Mouse (Mus musculus): ENCODE measurements at regions not wholly inside any gene's neighbourhood (a gene's known extent, or its start where the extent isn't known, plus 50 kb on each side); places are given as distances from the start of the nearest gene placed in this dataset.

- CTCF ChIA-PET, result interaction anchor here in 1 of 4 experiments (0.9 kb wide), 1 partner anchor 1171 kb away, joined by 3 read pairs; no protein-coding TSS in a partner anchor
- POLR2A ChIA-PET, result interaction anchor here in 1 of 4 experiments (0.7 kb wide), 1 partner anchor 32 kb away, joined by 5 read pairs; no protein-coding TSS in a partner anchor
Observed at GRCm38 (mm10) chr1:153962161-153962720, 62.2 kb upstream of the Teddm2 start.

GRCm38 (mm10) chr1:153963744-153964342, 63.8 kb upstream of the Teddm2 start:
- ChIA-PET POLR2A (no interaction called here), CTCF (no interaction called here)

- CTCF ChIA-PET, result no interaction called here
- POLR2A ChIA-PET, result interaction anchor here in 2 of 4 experiments (1.1 to 1.5 kb wide), 2 partner anchors 69 kb away, joined by 4 to 5 read pairs; partner anchors contain the start of genes Teddm2 (in 2 of the 2) and Glul (in 1 of the 2)
Observed at GRCm38 (mm10) chr1:153969401-153969800, 69.4 kb upstream of the Teddm2 start.

GRCm38 (mm10) chr1:153974300-153974699, 74.3 kb upstream of the Teddm2 start:
- CTCF ChIA-PET, result no interaction called here
- POLR2A ChIA-PET, result no interaction called here

DNA sequence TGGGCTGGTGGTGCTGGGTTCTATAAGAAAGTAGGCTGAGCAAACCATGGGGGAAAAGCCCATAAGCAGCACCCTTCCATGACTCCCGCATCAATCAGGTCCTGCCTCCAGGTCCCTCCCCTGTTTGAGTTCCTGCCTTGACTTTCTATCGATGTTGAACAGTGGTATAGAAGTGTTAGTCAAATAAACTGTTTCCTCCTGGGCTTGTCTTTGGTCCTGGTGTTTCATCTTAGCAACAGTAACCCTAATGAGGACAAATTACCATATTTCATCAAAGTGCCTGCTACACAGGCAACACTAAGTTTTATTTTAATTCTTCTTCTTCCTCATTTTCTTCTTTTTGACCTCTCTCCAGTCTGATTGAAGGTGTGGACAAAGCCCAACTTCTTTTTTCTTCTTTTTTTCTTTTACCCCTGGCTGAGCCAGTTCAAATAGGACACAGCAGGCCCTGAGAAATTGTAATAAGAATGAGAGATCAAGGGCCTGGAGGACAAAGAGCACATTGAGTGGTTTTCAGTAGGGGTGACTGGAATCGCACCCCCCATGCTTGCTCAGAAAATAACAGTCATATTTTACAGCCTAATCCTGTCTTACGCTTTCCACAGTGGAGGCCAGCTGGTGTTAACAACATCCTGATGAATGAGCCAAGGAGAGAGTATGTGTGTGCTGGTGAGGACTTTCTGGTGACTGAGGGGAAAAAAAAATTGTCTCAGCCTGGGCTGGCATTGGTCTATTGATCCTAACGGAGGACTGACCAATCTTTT, 78.1 kb upstream of the Teddm2 start:
- ChIA-PET POLR2A (no interaction called here), CTCF (no interaction called here)

- ChIA-PET POLR2A (no interaction called here), CTCF (no interaction called here)
Observed at GRCm38 (mm10) chr1:153980886-153981285, 80.9 kb upstream of the Teddm2 start.

DNA sequence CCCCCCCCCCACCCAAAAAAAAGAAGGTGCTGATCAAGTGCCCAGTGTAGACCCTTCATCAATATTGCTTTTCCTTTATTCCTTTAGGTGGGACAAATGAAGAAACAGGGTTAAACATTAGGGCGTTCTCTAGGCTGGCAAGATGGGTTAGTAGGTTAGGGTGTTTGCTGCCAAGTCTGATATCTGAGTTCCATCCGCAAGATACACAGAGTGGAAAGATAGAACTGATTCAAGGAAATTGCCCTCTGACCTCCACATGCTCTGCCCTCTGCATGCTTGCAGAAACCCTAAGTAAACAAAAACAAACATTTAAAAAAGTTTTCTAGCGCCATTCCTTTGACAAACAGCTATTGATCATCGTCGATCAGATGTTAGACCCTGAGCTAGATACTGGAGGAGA, 85.6 kb upstream of the Teddm2 start:
- POLR2A ChIA-PET, result no interaction called here
- CTCF ChIA-PET, result no interaction called here

GRCm38 (mm10) chr1:153986632-153987031, 86.6 kb upstream of the Teddm2 start:
- ChIA-PET CTCF (interaction anchor here in 1 of 4 experiments (0.6 kb wide), 1 partner anchor 234 kb away, joined by 4 read pairs; no protein-coding TSS in a partner anchor), POLR2A (no interaction called here)

DNA sequence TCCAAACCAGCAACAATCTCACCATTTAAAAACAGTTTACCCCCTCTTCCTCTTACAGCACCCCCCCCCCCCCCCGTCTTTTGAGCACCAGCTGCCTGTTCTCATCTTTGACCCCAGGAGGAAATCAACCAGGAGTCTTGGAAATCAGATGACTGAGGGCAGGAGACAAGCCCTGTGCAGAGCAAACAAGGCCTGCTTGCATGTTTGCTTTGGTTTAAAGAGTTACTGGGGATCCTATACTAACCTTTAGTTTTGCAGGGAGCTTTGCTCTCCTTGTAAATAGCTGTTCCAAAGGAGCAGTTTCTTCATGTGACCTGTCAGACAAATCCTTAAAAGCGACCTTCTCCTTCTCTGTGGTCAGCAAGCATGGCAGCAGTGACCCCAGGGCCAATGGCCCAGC, 88.3 kb upstream of the Teddm2 start:
- CTCF ChIA-PET, result interaction anchor here in 1 of 4 experiments (0.6 kb wide), 1 partner anchor 9 kb away, joined by 3 read pairs; no protein-coding TSS in a partner anchor
- POLR2A ChIA-PET, result no interaction called here

- ChIA-PET POLR2A (interaction anchor here in 1 of 4 experiments (0.5 kb wide), 1 partner anchor 177 kb away, joined by 3 read pairs; no protein-coding TSS in a partner anchor), CTCF (no interaction called here)
Observed at GRCm38 (mm10) chr1:153990651-153991435, 90.8 kb upstream of the Teddm2 start.

- CTCF ChIA-PET, result no interaction called here
Observed at GRCm38 (mm10) chr1:153992466-153992865, 92.4 kb upstream of the Teddm2 start.

DNA sequence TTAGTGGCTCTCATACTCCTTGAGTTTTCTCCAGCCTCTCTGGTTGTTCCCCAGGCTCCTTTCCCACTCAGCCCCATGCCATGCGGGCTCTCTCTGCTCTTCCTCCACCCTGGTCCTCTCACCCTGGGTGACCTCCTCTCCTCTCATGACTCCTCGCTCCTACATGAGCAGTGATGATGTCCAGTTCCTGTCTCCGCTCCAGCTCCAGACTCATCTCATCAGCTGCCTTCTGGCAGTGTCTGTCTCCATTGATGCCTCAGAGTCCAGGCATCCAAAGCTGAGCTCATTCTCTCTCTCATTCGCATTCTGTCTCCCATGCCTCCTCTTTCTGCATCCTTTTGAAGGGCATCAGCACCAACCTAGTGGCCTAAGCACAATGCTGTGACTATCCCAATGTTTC, 94.8 kb upstream of the Teddm2 start:
- CTCF ChIA-PET, result no interaction called here
- POLR2A ChIA-PET, result interaction anchor here in 2 of 4 experiments (0.6 to 0.7 kb wide), 2 partner anchors 95 to 206 kb away, joined by 4 read pairs; partner anchors contain the start of gene Zfp648 (in 1 of the 2)

More at GRCm38 (mm10) chr1:153992466-153992865, 92.4 kb upstream of the Teddm2 start:
- POLR2A ChIA-PET, result no interaction called here

DNA sequence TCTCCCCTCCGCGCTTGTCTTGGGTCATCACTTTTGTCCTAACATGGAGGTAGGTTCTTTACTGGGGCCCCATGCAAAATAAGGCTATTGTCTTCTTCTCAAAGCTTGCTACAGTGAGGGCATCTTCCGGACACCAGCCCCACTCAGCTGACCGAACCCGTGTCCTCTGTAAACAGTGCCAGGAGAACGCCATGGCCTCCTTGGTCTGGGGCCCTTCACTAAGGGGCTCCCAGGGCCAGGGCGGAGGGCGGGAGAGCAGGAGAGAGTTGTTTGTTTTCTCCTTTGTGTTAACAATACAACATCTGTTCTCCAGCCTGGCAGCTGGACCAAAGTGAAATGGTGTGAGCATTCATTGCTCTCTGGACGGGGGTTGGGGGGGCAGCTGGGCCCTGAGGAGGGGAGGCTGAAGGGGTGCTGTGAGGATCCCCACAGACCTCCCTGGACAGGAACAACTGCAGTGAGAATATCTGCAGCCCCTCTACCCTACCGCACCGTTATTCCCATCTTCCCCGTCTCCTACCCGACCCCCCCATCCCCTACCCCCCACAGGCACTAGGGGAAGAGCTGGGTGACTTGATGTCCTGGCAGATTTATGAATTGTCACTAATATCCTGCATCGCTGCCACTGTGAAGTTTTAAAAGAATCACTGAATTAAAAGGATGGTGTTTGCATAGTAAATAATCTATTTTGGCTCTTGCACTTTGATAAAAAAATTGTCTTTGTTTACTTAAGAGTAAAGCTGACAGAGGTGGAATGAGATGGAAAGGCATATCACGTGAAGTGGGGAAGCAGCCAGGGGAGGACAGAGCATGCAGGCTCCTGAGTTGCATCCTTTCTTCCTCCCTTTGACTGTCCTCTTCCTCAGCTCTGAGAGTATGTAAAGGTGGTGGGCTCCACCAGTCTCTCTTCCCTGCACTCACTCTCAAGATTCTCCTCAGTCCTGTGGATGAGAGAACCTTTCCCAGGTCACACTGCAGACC, 97.5 kb upstream of the Teddm2 start:
- POLR2A ChIA-PET, result interaction anchor here in 3 of 4 experiments (0.6 to 1.1 kb wide), 5 partner anchors 85 to 1182 kb away, joined by 3 to 4 read pairs (median 3); partner anchors contain the start of genes Glul (in 1 of the 3) and Teddm2 (in 1 of the 3)
- CTCF ChIA-PET, result interaction anchor here in 2 of 4 experiments (0.7 to 1.2 kb wide), 2 partner anchors 103 to 121 kb away, joined by 3 read pairs; no protein-coding TSS in a partner anchor

- CTCF ChIA-PET, result interaction anchor here in 1 of 4 experiments (0.7 kb wide), 1 partner anchor 119 kb away, joined by 3 read pairs; no protein-coding TSS in a partner anchor
- POLR2A ChIA-PET, result no interaction called here
Observed at GRCm38 (mm10) chr1:153999776-154000175, 99.7 kb upstream of the Teddm2 start.

GRCm38 (mm10) chr1:154003669-154004068, 103.6 kb upstream of the Teddm2 start:
- CTCF ChIA-PET, result no interaction called here
- POLR2A ChIA-PET, result no interaction called here

GRCm38 (mm10) chr1:154004647-154005046, 104.6 kb upstream of the Teddm2 start:
- CTCF ChIA-PET, result no interaction called here
- POLR2A ChIA-PET, result no interaction called here

DNA sequence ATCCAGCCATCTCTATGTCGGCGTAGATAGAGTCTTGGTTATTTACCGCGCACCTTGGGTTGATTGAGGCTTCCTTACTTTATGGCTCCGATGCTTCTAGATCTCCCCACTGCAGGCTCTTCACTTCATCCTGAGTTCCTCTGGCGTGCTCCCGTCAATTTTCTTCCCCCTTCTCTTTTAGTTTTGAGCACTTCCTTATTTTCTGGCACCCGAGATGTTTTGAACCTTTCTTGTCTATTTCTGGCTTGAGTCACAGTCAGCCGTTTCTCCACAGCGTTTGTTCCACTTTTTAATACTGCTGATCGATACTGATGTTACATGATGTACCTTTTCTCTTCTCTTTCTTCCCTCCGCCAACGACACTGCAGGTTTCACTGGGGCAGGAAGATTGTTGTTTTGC, 106.0 kb upstream of the Teddm2 start:
- ChIA-PET POLR2A (interaction anchor here in 1 of 4 experiments (0.6 kb wide), 1 partner anchor 314 kb away, joined by 3 read pairs; no protein-coding TSS in a partner anchor), CTCF (no interaction called here)

GRCm38 (mm10) chr1:154007440-154007839, 107.4 kb upstream of the Teddm2 start:
- ChIA-PET CTCF (no interaction called here), POLR2A (no interaction called here)
